Mouse (Mus musculus) embryonic fibroblast, embryonic 13.5 days (primary cell): ENCODE data around the gene Tbc1d10c. TPM values are rescaled to one million over a fixed set of nuclear protein-coding genes. Genes with fewer than 3 reads are reported as not detected.

Experiments used
- H3K27ac ChIP-seq: 2 replicates; pipeline ENCODE4 v1.5.1; 2012; ENCODE audit warnings: low read length, control low read depth, inconsistent platforms; ENCODE audit not compliant: insufficient read depth
- H3K4me1 ChIP-seq: 2 replicates; pipeline ENCODE4 v1.6.1; 2011; ENCODE audit warnings: low read length; ENCODE audit not compliant: control insufficient read depth, insufficient read depth
- H3K4me3 ChIP-seq: 2 replicates; pipeline ENCODE4 v1.5.1; 2011; ENCODE audit warnings: mild to moderate bottlenecking, control low read depth, low read length; ENCODE audit not compliant: insufficient read depth
- CTCF ChIP-seq: IDR thresholded peaks from 2 replicates; pipeline ENCODE4 v1.5.1; 2011; ENCODE audit warnings: mild to moderate bottlenecking, control low read depth, low read length, moderate library complexity, borderline replicate concordance; ENCODE audit not compliant: insufficient read depth
- POLR2A ChIP-seq: IDR thresholded peaks from 2 replicates; pipeline ENCODE4 v1.6.1; 2011; ENCODE audit warnings: low read depth, mild to moderate bottlenecking, control low read depth, low read length, moderate library complexity
- polyA plus RNA-seq: library from polyadenylated mRNA; stranded (reverse); fragments of >200 nt; gene quantifications from 2 replicates; pipeline ENCODE4 v1.2.4, GENCODE M21; 2011; ENCODE audit warnings: low read depth; ENCODE audit not compliant: missing spikeins, insufficient read length

The Tbc1d10c gene
- polyA plus RNA-seq, result 0.25 and 0.42 TPM in 2 replicates

- H3K27ac ChIP-seq, result peak within 1 kb of the TSS; percentile 76
- peak within 1 kb of the TSS; percentile 94 for H3K4me3 ChIP-seq
- peaks cover 10% of the 10 kb centered on the region for H3K4me1 ChIP-seq
- TF ChIP-seq POLR2A (no peak), CTCF (no peak)
Measured at GRCm38 (mm10) chr19:4190831-4191334, at the start of gene Tbc1d10c. TSS of gene Tbc1d10c (minus strand) at chr19:4191284.

DNA sequence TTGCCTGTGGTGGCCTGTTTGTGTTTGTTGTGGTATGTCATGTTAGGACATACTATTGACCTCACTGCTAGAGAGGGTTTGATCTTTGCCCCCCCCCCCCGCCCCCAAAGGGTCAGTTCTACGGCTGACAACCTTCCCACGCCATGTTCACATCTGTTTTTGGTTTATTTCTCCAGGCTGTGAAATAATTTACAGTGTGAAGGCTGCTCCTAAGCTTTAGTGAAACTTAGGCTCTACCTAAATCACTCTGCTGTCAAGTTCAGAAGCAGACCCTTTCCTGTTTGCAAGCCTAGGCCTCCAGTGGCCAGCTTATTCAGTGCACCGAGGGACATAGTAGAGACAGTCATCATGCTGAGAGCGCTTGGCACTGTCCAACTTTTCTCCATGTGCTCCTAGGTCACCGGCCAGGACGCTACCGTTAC, 49.2 kb upstream of the Tbc1d10c start:
- Histone ChIP-seq H3K27ac (no peak overlapping the region), H3K4me1 (peaks cover 3% of the 10 kb centered on the region; the same call in 1 of the 2 replicates), H3K4me3 (no peak overlapping the region)
- TF ChIP-seq CTCF (no peak), POLR2A (no peak)

DNA sequence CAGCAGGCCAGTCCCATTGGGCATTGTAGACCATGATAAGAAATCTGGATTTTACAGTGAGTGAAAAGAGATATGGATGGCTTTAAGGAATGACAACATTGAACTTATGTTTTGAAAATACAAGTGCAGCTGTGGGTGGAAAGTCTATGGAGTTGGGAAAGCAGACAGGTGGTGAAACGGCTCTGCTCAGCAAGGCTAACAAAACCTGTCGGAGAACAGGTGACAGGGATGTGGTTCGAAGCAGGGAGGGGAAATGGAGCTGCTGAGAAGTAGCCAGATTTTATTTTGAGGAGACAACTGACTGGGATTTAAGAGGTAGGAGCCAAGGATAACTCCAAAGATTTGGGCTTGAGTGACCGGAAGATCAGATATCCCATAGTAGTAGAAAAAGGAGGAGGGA, 43.5 kb upstream of the Tbc1d10c start:
- Histone ChIP-seq H3K4me1 (peaks cover 10% of the 10 kb centered on the region), H3K27ac (no peak overlapping the region), H3K4me3 (no peak overlapping the region)
- no peak for TF ChIP-seq CTCF
- TF ChIP-seq POLR2A, result no peak

GRCm38 (mm10) chr19:4232651-4233050, 41.6 kb upstream of the Tbc1d10c start:
- H3K27ac ChIP-seq, result peak overlapping the region; percentile 85; the same call in 1 of the 2 replicates
- no peak for TF ChIP-seq CTCF
- TF ChIP-seq POLR2A, result no peak; the same call in 1 of the 2 replicates
- no peak overlapping the region for H3K4me3 ChIP-seq
- H3K4me1 ChIP-seq, result peaks cover 10% of the 10 kb centered on the region

DNA sequence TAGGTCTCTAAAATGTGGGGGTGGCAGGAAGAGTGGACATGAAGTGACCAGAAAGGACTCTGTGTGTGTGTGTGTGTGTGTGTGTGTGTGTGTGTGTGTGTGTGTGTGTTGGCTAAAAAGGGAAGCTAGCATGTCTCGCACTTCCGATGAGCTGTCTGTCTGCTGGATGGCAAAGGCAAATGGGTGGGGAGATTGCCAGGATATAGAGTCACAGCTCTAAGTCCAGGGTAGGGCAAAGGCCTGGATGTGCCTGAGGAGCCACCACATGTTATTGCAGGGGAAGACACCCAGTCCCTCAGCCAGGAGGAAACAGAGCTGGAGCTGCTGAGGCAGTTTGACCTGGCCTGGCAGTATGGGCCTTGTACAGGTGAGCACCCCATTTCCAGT, 41.1 kb upstream of the Tbc1d10c start:
- Histone ChIP-seq H3K27ac (peak overlapping the region; percentile 85), H3K4me3 (peak overlapping the region; percentile 56), H3K4me1 (peaks cover 10% of the 10 kb centered on the region)
- TF ChIP-seq POLR2A (no peak; the same call in 1 of the 2 replicates), CTCF (no peak)

DNA sequence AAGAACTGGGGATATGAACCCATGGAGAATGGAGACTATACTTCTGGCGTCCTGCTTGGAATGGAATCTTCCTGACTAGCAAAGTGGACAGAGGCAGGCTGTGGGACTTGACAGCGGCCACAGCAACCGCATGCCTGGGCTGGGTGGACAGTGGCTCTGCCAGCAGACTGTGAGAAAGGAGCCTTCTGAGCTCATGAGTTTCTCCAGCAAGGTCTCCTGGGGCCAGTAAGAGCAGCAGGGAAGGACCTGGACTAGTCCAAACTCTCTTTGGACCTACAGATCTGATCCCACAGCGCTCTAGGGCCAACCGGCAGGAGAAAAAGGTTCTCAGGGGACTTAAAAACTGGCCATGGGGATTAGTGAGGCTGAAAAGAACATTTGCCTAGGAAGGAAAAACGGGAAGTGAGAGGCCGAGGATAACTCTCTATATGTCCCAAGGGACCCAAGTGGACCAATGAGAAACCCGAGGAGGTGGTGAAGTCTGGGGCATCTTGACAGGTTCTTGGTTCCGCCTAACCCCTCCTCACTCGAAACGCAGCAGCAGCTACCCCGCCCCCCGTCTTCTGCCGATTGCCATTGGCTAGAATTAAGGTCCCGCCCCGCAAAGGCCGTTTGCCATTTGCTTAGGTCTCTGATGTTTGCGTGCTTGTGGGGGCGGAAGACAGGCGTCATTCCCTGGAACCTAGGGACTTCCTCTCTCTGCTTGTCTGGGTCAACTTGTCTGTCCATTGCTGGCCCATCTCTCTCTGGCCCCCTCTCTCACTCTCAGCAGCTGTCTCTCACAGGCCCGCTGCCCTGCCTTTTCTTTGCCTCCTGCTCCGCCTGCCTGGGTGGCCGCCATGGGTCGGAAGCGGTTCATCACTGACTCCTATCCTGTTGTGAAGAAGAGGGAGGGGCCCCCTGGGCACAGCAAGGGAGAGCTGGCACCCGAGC, 40.4 kb upstream of the Tbc1d10c start, which contains the start of gene Pold4:
Gene Pold4 (plus strand): TSS at position 647 of the 933 bp plus-strand sequence.
- Histone ChIP-seq H3K4me1 (peaks cover 10% of the 10 kb centered on the region), H3K27ac (peak within 1 kb of the TSS; percentile 85), H3K4me3 (peak within 1 kb of the TSS; percentile 56)
- TF ChIP-seq CTCF (no peak), POLR2A (peak; percentile 81)

DNA sequence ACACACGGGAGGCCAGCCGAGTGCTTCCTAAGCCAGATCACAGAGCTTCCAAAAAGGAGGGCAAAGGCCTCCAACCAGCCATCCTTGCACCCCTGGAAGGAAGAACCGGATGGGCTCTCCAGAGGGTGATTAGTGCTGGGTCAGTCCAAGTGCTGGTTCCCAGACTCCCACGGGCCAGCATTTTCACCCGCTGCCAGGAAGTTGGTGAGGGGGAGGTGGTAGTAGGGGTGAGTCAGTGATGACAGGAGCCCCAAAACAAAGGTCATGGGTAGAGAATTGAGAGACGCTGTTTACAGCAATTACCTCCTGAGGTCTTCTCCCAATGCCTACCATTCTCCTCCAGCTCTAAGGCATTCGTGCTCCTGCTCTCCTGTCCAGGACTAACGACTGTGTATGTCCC, 39.3 kb upstream of the Tbc1d10c start:
- Histone ChIP-seq H3K27ac (peak overlapping the region; percentile 63), H3K4me3 (no peak overlapping the region), H3K4me1 (peaks cover 10% of the 10 kb centered on the region)
- no peak for TF ChIP-seq CTCF
- TF ChIP-seq POLR2A, result no peak

GRCm38 (mm10) chr19:4229451-4230076, 38.5 kb upstream of the Tbc1d10c start:
- Histone ChIP-seq H3K4me1 (peaks cover 10% of the 10 kb centered on the region), H3K27ac (peak overlapping the region; percentile 63; the same call in 1 of the 2 replicates), H3K4me3 (no peak overlapping the region)
- TF ChIP-seq POLR2A, result no peak
- TF ChIP-seq CTCF, result no peak

- Histone ChIP-seq H3K27ac (no peak overlapping the region), H3K4me3 (no peak overlapping the region), H3K4me1 (peaks cover 10% of the 10 kb centered on the region)
- TF ChIP-seq CTCF (no peak), POLR2A (no peak)
Measured at GRCm38 (mm10) chr19:4228891-4229290, 37.8 kb upstream of the Tbc1d10c start.
